Mouse (Mus musculus) stomach, postnatal 0 days (tissue): Measurements from ENCODE around the gene Csnk2a2. TPM values are rescaled to one million over a fixed set of nuclear protein-coding genes. Genes with fewer than 3 reads are reported as not detected.
A peak's percentile ranks its signal among the peaks of the same experiment; 100 is the strongest.

ENCODE experiments used
- ATAC-seq: fragments of 200-750 bp; cut with Nextera tagmentation; 2 replicates; pipeline ENCODE4 v1.8.0; 2017; ENCODE audit not compliant: low FRiP score, low TSS enrichment
- DNase-seq: peaks from one replicate; pipeline ENCODE4 v3.0.0-alpha.2; 2016; ENCODE audit warnings: low spot score
- H3K27ac ChIP-seq: fragments of 300-500 bp; sonication (generic); replicated peaks from 2 replicates; pipeline ENCODE4 v1.5.1; 2014; ENCODE audit warnings: mild to moderate bottlenecking, control low read depth
- H3K27me3 ChIP-seq: fragments of 300-500 bp; sonication (generic); 2 replicates; pipeline ENCODE4 v1.6.1; 2014; ENCODE audit warnings: low read length; ENCODE audit not compliant: control insufficient read depth, insufficient read depth
- H3K36me3 ChIP-seq: fragments of 300-500 bp; sonication (generic); 2 replicates; pipeline ENCODE4 v1.6.1; 2014; ENCODE audit warnings: low read length, mixed read lengths; ENCODE audit not compliant: control insufficient read depth, insufficient read depth
- H3K4me1 ChIP-seq: fragments of 300-500 bp; sonication (generic); replicated peaks from 2 replicates; pipeline ENCODE4 v1.6.1; 2014; ENCODE audit warnings: antibody characterized with exemption; ENCODE audit not compliant: control insufficient read depth, insufficient read depth
- H3K4me2 ChIP-seq: fragments of 300-500 bp; sonication (generic); replicated peaks from 2 replicates; pipeline ENCODE4 v1.6.1; 2014; ENCODE audit warnings: low read depth, mild to moderate bottlenecking, control low read depth, moderate library complexity
- H3K4me3 ChIP-seq: fragments of 300-500 bp; sonication (generic); 2 replicates; pipeline ENCODE4 v1.5.1; 2014; ENCODE audit warnings: low read depth, low read length, control low read depth
- H3K9ac ChIP-seq: fragments of 300-500 bp; sonication (generic); 2 replicates; pipeline ENCODE4 v1.6.1; 2014; ENCODE audit warnings: mild to moderate bottlenecking, low read length, control low read depth, mixed read lengths
- H3K9me3 ChIP-seq: fragments of 300-500 bp; sonication (generic); 2 replicates; pipeline ENCODE4 v1.6.1; 2016; ENCODE audit warnings: low read length; ENCODE audit not compliant: control insufficient read depth
- CTCF ChIP-seq: IDR thresholded peaks from 2 replicates; pipeline ENCODE4 v1.5.1; 2016; ENCODE audit warnings: antibody characterized with exemption, low read depth, mild to moderate bottlenecking, moderate library complexity
- EP300 ChIP-seq: optimal IDR thresholded peaks from 2 replicates; pipeline ENCODE3; 2016; ENCODE audit warnings: antibody characterized with exemption
- WGBS: fragments of 180-500 bp; shearing (Covaris S2); extraction: QIAGEN DNeasy Blood & Tissue Kit; methylation state at CpG from one replicate; pipeline ENCODE4 v1.1.7; 2014; 5-methylcytosine and 5-hydroxymethylcytosine counted together
- polyA plus RNA-seq: library from polyadenylated mRNA; unstranded; fragments of >200 nt; fragmentation: Nextera tagmentation; extraction: Ambion mirVana; gene quantifications from 2 replicates; pipeline ENCODE4 v1.2.1, GENCODE M21; 2015

Gene Csnk2a2
- polyA plus RNA-seq, 1 experiment from 2014 or later: 7.9 TPM

DNA sequence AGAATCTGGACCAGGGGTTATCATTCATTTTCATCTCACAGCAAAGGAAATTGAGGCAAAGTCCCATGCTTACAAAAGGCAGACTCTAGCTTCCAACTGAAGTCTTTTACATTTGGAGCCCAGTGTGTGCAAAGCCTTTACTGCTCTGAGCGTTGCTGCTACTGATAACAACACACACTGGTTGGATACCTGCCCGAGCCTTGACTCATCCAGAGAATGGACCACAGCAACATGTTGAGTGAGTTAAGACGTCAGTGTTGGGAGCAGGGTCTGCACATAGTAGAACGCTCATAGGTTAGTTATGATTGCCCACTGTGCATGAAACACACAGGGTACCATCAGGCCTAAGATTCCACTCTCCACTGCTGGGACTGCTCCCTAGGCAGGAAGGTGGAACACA lies 34.2 kb upstream of the Csnk2a2 start:
- TF ChIP-seq EP300 (no peak), CTCF (no peak)
- H3K9me3 ChIP-seq: no peaks in the 10 kb centered on the region
- H3K4me1 ChIP-seq: no peaks in the 10 kb centered on the region
- DNase-seq: no peak
- no peak for ATAC-seq
- H3K36me3 ChIP-seq: no peaks in the 10 kb centered on the region
- no peak overlapping the region for H3K4me3 ChIP-seq
- 87% methylated on average over 4 of the region's 4 CpGs for WGBS
- H3K27me3 ChIP-seq: no peaks in the 10 kb centered on the region
- no peak overlapping the region for H3K4me2 ChIP-seq
- no peak overlapping the region for H3K9ac ChIP-seq
- no peak overlapping the region for H3K27ac ChIP-seq

GRCm38 (mm10) chr8:95516928-95517327 lies 27.1 kb upstream of the Csnk2a2 start:
- H3K4me2 ChIP-seq: no peak overlapping the region
- H3K9ac ChIP-seq: no peak overlapping the region
- no peak for DNase-seq
- ATAC-seq: no peak
- H3K4me3 ChIP-seq: no peak overlapping the region
- H3K4me1 ChIP-seq: no peaks in the 10 kb centered on the region
- no peaks in the 10 kb centered on the region for H3K27me3 ChIP-seq
- no peaks in the 10 kb centered on the region for H3K36me3 ChIP-seq
- 80% methylated on average over 6 of the region's 6 CpGs for WGBS
- TF ChIP-seq EP300 (no peak), CTCF (no peak)
- H3K9me3 ChIP-seq: no peaks in the 10 kb centered on the region
- no peak overlapping the region for H3K27ac ChIP-seq

DNA sequence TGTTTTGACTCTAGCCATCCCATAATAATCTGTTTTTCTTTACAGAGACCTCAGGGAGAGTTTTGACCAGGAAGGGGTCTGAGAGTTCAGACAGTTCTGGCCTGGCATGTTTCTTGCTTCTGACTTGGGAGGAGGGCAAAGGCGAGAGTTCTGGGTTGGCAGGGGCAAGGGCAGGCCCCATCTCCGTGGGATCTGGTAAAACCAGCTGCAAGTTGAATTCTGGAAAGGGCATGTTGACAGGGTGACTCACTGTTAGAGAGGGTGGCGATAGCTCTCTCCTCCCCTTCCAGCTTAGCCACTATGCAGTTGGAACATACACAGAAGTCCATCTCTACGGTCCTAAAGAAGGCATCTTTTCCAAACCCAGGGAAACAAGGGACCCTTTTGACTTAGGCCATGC lies 23.4 kb upstream of the Csnk2a2 start:
- peak; percentile 97 for ATAC-seq

GRCm38 (mm10) chr8:95512257-95512656 lies 22.4 kb upstream of the Csnk2a2 start:
- no peak for TF ChIP-seq EP300
- TF ChIP-seq CTCF: no peak
- Histone ChIP-seq H3K9ac (no peak overlapping the region), H3K36me3 (no peaks in the 10 kb centered on the region), H3K9me3 (no peaks in the 10 kb centered on the region), H3K27me3 (no peaks in the 10 kb centered on the region), H3K4me1 (no peaks in the 10 kb centered on the region), H3K4me3 (no peak overlapping the region), H3K4me2 (no peak overlapping the region), H3K27ac (peak overlapping the region; percentile 58; the same call in 1 of the 2 replicates)
- 48% methylated on average over 4 of the region's 4 CpGs for WGBS
- DNase-seq (no peak), ATAC-seq (no peak)

More for the DNA sequence above, 23.4 kb upstream of the Csnk2a2 start:
- 43% methylated on average over 4 of the region's 4 CpGs for WGBS
- TF ChIP-seq EP300 (no peak), CTCF (no peak)
- no peaks in the 10 kb centered on the region for H3K4me1 ChIP-seq
- H3K4me3 ChIP-seq: no peak overlapping the region
- H3K36me3 ChIP-seq: no peaks in the 10 kb centered on the region
- H3K4me2 ChIP-seq: no peak overlapping the region
- H3K27ac ChIP-seq: peak overlapping the region; percentile 58
- H3K9ac ChIP-seq: no peak overlapping the region
- H3K9me3 ChIP-seq: no peaks in the 10 kb centered on the region
- DNase-seq: peak; percentile 66
- no peaks in the 10 kb centered on the region for H3K27me3 ChIP-seq

DNA sequence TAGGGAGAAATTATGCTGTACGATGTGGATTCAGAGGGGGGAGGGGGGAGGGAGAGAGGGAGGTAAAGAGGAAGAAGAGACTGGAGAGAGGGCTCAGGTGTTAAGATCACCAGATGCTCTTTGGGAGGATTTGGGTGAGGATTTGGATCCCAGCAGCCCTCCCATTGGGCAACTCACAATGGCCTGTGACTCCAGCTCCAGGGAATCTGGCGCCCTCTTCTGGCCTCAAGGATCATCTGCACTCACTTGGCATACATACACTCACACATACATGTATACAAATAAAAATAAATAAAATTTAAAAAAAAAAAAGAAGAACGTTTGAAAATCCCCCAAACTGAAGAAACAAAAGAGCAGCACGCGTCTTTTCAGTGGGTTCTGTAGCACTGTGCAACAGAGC lies 16.4 kb upstream of the Csnk2a2 start:
- no peaks in the 10 kb centered on the region for H3K27me3 ChIP-seq
- H3K27ac ChIP-seq: no peak overlapping the region
- no peak overlapping the region for H3K4me3 ChIP-seq
- ATAC-seq (no peak), DNase-seq (no peak)
- no peaks in the 10 kb centered on the region for H3K9me3 ChIP-seq
- no peak overlapping the region for H3K9ac ChIP-seq
- no peaks in the 10 kb centered on the region for H3K36me3 ChIP-seq
- no peaks in the 10 kb centered on the region for H3K4me1 ChIP-seq
- no peak overlapping the region for H3K4me2 ChIP-seq
- TF ChIP-seq CTCF (peak; percentile 37), EP300 (no peak)
- WGBS: 64% methylated on average over 5 of the region's 5 CpGs

- no peak for DNase-seq
- WGBS: 64% methylated on average over 3 of the region's 3 CpGs
- Histone ChIP-seq H3K27ac (no peak overlapping the region), H3K27me3 (no peaks in the 10 kb centered on the region), H3K4me2 (no peak overlapping the region), H3K9ac (no peak overlapping the region), H3K4me3 (no peak overlapping the region), H3K36me3 (no peaks in the 10 kb centered on the region), H3K4me1 (no peaks in the 10 kb centered on the region), H3K9me3 (no peaks in the 10 kb centered on the region)
- TF ChIP-seq CTCF (no peak), EP300 (no peak)
- ATAC-seq: no peak
These were observed 15.8 kb upstream of the Csnk2a2 start for GRCm38 (mm10) chr8:95505606-95506005.
